Mouse (Mus musculus) T-helper 2 cell (primary cell): ENCODE results near the gene S100pbp.

Experiments
- in situ Hi-C: fragments of 300-600 bp; cut with MboI, MseI; formaldehyde crosslinking; loops from one replicate; pipeline ENCODE4 v1.15.1; 2025; ENCODE audit warnings: high pct_unique_total_duplicates

Gene S100pbp

GRCm38 (mm10) chr4:129221097-129222010 lies 31.8 kb upstream of the S100pbp start:
- in situ Hi-C loops, result loop anchor here (10.0 kb wide), 1 partner anchor 1163 kb away; no protein-coding TSS in a partner anchor

GRCm38 (mm10) chr4:129220376-129221089 lies 31.0 kb upstream of the S100pbp start:
- in situ Hi-C loops, result loop anchor here (10.0 kb wide), 1 partner anchor 1164 kb away; no protein-coding TSS in a partner anchor

- in situ Hi-C loops, result no loop called here
Observed at GRCm38 (mm10) chr4:129219198-129219597, 29.7 kb upstream of the S100pbp start.

GRCm38 (mm10) chr4:129218569-129219175 lies 29.1 kb upstream of the S100pbp start:
- in situ Hi-C loops, result no loop called here

GRCm38 (mm10) chr4:129212486-129212885 lies 23.0 kb upstream of the S100pbp start:
- in situ Hi-C loops, result loop anchor here (5.0 kb wide), 1 partner anchor 65 kb away; no protein-coding TSS in a partner anchor

- in situ Hi-C loops, result loop anchor here (5.0 kb wide), 1 partner anchor 66 kb away; no protein-coding TSS in a partner anchor
Observed at GRCm38 (mm10) chr4:129211461-129211860, 21.9 kb upstream of the S100pbp start.

GRCm38 (mm10) chr4:129209504-129209903 lies 20.0 kb upstream of the S100pbp start:
- in situ Hi-C loops, result no loop called here

- in situ Hi-C loops, result no loop called here
Observed at GRCm38 (mm10) chr4:129206792-129207191, 17.3 kb upstream of the S100pbp start.

GRCm38 (mm10) chr4:129204655-129205054 lies 15.1 kb upstream of the S100pbp start:
- in situ Hi-C loops, result no loop called here

- in situ Hi-C loops, result loop anchor here (10.0 kb wide), 1 partner anchor 397 kb away; no protein-coding TSS in a partner anchor
Observed at GRCm38 (mm10) chr4:129197514-129197913, 8.0 kb upstream of the S100pbp start.

GRCm38 (mm10) chr4:129194280-129194679 lies 4.8 kb upstream of the S100pbp start:
- in situ Hi-C loops, result loop anchor here (10.0 kb wide), 1 partner anchor 401 kb away; no protein-coding TSS in a partner anchor

GRCm38 (mm10) chr4:129191691-129192090 lies 2.2 kb upstream of the S100pbp start:
- in situ Hi-C loops, result loop anchor here (10.0 kb wide), 1 partner anchor 403 kb away; no protein-coding TSS in a partner anchor

- in situ Hi-C loops, result loop anchor here (10.0 kb wide), 1 partner anchor 404 kb away; no protein-coding TSS in a partner anchor
Observed at GRCm38 (mm10) chr4:129190538-129190937, 1.0 kb upstream of the S100pbp start.

- in situ Hi-C loops, result no loop called here
Observed at GRCm38 (mm10) chr4:129188803-129189541, 555 bp downstream of the S100pbp start.

- in situ Hi-C loops, result no loop called here
Observed at GRCm38 (mm10) chr4:129188041-129188659, 1.4 kb downstream of the S100pbp start.

- in situ Hi-C loops, result no loop called here
Observed at GRCm38 (mm10) chr4:129179560-129179959, 10.0 kb downstream of the S100pbp start.

GRCm38 (mm10) chr4:129172529-129172928 lies 17.0 kb downstream of the S100pbp start:
- in situ Hi-C loops, result no loop called here

GRCm38 (mm10) chr4:129161581-129162255 lies 27.8 kb downstream of the S100pbp start:
- in situ Hi-C loops, result no loop called here

- in situ Hi-C loops, result no loop called here
Observed at GRCm38 (mm10) chr4:129161076-129161475, 28.5 kb downstream of the S100pbp start.

GRCm38 (mm10) chr4:129158549-129158948 lies 31.0 kb downstream of the S100pbp start:
- in situ Hi-C loops, result no loop called here
